Mouse (Mus musculus) naive thymus-derived CD4-positive, alpha-beta T cell, adult 2 months (primary cell): ENCODE data around the gene Ostn.
A peak's percentile ranks its signal among the peaks of the same experiment; 100 is the strongest.
"Not testable (repeated sequence)": the region's sequence is repeated elsewhere in the genome, so short reads cannot be mapped to it uniquely, and the experiment has no call there.

Source experiments
- DNase-seq: peaks from one replicate; pipeline ENCODE4 v3.0.0-alpha.2; 2011; ENCODE audit warnings: low read depth

Ostn gene

DNA sequence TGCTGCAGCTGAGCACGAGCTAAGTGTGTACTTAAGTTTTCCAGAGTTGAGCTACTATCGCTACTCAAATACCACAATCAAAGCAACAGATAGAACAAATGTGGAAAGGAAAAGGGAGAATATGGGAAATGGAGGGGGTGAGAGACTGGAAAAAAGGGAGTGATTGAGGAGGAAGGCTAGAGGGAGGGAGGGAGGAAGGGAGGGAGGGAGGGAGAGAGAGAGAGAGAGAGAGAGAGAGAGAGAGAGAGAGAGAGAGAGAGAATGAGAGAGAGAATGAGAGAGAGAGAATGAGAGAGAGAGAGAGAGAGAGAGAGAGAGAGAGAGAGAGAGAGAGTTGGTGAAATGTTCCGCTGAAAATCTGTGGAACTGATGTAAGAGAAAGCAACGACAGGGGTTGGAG, at the start of gene Ostn:
TSS of gene Ostn (plus strand) at position 301 of the 400 bp plus-strand sequence.
- not testable (repeated sequence) for DNase-seq

DNA sequence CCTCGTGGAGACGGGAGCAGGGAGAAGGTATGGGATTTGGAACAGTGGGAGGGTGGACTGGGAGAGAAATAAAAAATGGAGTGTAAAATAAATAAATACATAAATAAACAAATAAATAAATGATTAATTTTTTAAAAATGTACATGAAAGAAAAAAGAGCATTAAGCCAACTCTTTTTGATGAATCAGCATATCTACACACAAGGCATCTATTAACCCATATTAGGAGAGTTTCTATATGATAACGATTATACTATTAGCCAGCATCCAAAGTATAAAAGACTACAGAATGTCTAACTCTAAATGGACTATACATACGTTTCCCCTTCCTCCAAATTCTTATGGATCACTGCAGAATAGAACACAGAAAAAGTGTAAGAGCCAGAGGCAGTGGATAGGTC, 38.5 kb upstream of the Ostn start:
- DNase-seq = no peak

GRCm38 (mm10) chr16:27287410-27287809, 19.9 kb upstream of the Ostn start:
- DNase-seq = no peak

- DNase-seq = no peak
Measured at GRCm38 (mm10) chr16:27296508-27296907, 10.8 kb upstream of the Ostn start.

DNA sequence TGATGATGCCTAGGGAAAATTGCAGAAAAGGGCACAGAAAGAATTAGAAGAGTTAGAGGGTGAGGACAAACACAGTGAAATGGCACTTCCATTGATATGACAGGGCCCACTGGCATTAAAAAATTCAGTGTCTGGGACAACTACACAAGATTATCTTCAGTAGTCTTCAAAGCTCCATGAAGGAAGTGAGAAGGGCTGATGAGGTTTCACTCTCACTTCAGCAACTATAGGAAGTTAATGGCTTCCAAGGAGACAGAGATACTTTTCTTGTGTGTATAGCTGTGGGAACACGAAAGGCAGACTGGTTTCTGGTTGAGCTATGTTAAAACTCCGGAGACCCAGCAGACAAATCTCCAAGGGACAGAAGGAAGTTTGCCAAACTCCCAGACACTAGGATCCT, 10.4 kb upstream of the Ostn start:
- no peak for DNase-seq

DNA sequence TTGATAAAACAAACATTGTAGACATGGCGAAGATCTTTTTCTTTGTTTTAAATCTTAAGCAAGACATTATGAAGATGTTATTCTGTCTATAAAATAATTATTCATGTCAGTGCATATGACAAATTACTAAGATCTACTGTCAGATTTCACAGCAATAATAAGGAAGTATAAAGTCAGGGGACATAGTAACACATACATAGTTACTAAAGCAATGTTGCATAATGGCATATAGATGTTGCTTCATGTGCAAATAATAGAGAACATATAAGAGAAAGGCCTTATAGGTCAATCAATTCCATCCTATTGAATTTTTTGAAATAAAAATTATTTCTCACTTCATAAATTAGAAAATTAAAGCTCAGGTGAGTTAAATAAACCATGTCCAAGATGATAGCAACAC, 11.8 kb downstream of the Ostn start:
- DNase-seq = no peak

- no peak for DNase-seq
Measured at GRCm38 (mm10) chr16:27322047-27322446, 14.8 kb downstream of the Ostn start.

GRCm38 (mm10) chr16:27326463-27326862, 19.2 kb downstream of the Ostn start:
- DNase-seq = no peak

- no peak for DNase-seq
Measured at GRCm38 (mm10) chr16:27347521-27347920, 40.2 kb downstream of the Ostn start.

GRCm38 (mm10) chr16:27348359-27348758, 41.1 kb downstream of the Ostn start:
- DNase-seq = no peak

- DNase-seq = peak; percentile 21
Measured at GRCm38 (mm10) chr16:27349235-27349634, 41.9 kb downstream of the Ostn start.

DNA sequence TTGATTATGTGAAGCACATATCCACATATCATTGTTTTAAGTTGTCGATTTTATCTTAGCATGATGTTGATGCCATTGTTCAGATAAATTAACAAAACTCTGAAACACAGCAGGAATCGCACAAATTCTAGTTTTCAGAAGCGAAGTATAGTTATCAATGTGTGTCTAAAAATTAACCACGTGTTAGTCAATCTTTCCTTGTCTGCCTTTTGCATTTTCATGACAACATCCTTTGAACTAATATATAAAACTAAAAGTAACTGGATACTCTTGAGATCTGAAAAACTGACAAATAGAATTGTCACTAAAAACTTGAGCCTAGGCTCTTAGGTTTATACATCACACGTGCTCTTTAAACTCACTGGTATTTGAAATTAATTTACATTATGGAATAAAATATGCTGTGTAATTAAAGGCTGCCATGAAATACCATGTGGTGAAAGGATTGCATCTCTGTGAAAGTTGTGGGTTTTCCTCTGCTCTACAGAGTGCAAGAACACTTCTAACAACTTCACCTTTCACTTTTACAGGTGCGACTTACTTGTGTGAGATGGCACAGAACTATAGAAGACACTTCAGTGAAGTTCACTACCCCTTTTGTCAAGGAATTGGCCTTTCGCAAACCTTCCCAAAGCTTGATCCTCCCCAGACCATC, 42.7 kb downstream of the Ostn start:
- DNase-seq = no peak

- no peak for DNase-seq
Measured at GRCm38 (mm10) chr16:27354464-27354863, 47.2 kb downstream of the Ostn start.

- no peak for DNase-seq
Measured at GRCm38 (mm10) chr16:27360059-27360458, 52.8 kb downstream of the Ostn start.

DNA sequence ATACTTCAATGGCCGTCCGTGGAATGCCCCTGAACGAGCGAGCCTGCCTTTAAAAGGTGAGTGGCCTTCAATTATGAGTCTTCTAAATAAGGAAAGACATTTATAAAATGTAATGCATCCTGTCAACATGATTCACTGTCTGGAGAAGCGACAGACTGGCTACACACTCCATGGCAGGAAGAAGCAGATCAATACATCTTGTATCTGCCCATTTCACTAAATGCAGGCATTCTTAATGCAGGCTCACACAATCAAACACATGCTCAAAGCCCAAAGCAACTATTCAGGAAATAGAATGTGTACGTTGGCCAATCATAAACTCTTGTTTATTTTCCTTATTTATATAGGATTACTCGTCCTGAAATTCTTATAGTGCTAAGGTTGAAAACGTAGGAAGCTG, 62.9 kb downstream of the Ostn start, which contains the start of gene Uts2b:
TSS of gene Uts2b (minus strand) at position 49 of the 400 bp plus-strand sequence.
- DNase-seq = no peak

- no peak for DNase-seq
Measured at GRCm38 (mm10) chr16:27370700-27371099, 63.4 kb downstream of the Ostn start.

GRCm38 (mm10) chr16:27374139-27374538, 66.8 kb downstream of the Ostn start:
- DNase-seq = no peak

GRCm38 (mm10) chr16:27375318-27375717, 68.0 kb downstream of the Ostn start:
- no peak for DNase-seq

DNA sequence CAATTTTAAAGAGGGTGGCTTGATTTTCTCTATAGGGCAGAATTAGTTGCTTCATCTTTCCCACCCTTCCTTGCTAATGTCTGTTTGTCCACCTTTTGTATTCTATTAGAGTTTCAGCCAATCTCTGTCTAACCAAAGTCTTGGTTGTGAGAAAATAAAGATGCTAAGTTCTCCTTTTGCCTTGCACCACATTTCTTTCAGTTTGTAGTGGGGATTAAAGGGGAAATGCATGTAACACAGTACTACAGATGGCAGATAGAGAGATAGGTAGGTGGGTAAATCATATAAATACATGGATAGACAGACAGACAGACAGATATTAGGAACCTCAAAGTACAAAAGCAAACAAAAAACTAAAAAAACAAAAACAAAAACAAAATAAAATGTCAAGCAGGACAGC, 69.3 kb downstream of the Ostn start:
- DNase-seq = no peak

GRCm38 (mm10) chr16:27382217-27382616, 74.9 kb downstream of the Ostn start:
- DNase-seq = no peak

DNA sequence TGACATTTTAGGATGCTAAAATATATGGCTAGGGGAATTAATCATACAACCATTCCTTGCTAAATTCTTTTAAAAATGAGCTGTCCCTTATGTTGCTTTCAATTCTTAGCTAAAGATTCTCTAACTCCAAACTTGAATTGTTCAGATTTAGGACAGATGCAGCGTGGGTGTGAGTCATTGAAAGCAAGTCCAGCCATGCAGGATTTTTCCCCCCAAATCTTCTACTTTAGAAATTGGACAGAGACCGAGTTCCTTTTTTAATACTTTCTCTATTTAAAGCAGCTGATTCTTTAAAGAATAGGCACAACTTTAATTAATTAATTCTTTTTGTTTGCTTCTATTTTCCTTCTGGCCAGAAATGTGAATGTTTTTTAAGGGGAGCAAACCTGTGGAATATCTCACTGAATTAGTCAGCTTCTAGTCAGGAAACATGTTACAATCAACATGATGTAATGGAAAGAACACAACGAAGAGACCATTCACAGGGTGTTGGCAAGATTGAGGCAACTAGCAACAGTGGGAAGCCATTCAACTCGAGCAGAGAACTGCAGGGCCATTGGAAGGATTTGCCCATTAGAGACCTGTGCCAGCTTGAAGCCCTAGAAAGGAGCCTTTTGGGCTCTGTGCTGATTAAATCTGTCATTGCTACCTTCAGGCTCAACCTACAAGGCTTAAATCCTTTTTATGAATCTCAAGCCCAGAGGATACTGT, 77.8 kb downstream of the Ostn start:
- no peak for DNase-seq

- no peak for DNase-seq
Measured at GRCm38 (mm10) chr16:27385649-27386048, 78.4 kb downstream of the Ostn start.

- no peak for DNase-seq
Measured at GRCm38 (mm10) chr16:27386850-27387407, 79.6 kb downstream of the Ostn start.
